Mouse (Mus musculus) lung, postnatal 10 days (tissue): ENCODE data around the gene Amfr.
A peak's percentile ranks its signal among the peaks of the same experiment; 100 is the strongest.

Source experiments
- DNase-seq: peaks from one replicate; pipeline ENCODE4 v3.0.0; 2021

The Amfr gene

DNA sequence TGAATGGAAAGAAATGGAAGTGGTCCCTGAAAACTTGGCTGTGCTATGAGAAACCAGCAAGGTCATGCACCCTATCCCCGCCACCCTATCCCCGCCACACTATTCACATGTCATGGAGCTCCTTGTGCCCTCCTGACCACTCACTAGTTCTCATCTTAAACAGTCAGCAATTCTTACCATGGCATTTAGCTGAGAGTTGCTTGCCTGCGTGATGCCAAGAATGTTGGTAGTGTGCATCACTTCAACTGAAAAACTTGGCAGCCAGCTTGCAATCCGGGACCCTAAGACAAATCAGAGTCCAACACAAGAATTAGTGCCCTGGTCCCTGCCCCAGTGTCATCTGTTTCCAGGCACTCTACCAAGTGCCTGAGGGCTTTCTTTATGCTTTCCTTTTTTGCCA, 32.5 kb downstream of the Amfr start:
- no peak for DNase-seq

- no peak for DNase-seq
Measured at GRCm38 (mm10) chr8:93976446-93977211, 36.0 kb downstream of the Amfr start.

GRCm38 (mm10) chr8:93975358-93975757, 37.3 kb downstream of the Amfr start:
- DNase-seq = no peak

DNA sequence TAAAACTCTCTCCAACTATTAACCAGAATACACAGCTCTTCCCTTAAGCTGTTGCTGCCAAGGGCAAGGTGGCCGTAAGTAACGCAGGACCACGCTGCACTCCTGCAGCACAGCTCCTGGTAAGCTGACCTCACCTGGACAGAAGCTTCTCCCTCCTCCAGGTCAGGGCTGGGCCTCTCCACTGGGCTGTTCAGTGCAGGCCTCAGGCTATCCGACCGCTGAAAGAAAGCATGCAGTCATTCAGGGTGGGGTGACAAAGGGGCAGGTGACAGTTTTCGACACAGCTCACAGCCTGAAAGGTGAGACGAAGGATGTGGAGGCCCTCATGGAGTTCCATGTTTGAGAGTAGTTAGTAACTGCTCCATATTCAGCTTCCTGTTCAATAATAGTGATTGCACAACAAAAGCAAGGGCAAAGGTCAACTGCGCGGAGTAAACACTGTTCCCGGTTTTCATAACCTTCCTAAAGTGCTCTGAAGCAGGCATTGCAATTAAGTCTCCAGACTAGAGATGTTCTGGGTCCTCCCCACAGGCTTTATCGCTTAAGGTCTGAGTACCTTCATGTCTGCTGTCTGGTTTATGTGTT, 37.9 kb downstream of the Amfr start:
- DNase-seq = peak; percentile 37

GRCm38 (mm10) chr8:93973831-93974375, 38.7 kb downstream of the Amfr start:
- no peak for DNase-seq

DNA sequence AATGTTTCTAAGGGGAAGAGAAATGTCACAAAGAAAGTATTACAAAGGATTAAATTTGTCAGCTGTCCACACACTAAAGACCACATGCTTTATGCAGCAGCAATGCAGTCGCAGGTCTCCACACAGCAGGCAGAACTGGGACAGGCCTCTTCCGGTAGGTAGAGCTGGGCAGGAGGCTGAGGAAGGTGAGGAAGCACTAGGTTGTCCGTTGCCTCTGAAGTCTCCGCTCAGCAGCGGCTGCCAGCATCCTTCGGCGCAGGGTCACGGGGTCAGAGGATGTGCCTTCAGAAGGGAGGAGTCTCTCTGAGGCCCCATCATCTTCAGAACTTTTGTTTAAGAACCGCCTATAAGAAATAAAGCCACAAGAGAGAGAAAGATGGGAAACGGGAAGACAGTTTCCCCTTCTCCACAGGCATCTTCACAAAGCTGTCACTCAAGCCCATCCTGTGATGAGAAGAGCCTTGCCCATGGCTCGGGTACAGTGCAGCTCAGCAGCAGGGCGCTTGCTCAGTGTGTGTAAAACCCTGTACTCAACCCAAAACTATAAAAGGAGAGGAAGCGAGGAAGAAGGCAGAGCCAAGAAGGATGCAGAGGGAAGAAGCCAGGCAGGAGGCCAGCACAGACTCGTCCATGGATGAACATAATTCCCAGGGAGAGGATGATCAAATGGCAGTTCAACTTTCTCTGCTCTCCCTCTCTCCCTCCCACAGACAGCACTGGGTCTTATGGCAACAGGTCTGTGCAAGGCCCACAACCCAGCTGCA, 39.5 kb downstream of the Amfr start:
- DNase-seq = no peak

GRCm38 (mm10) chr8:93972211-93972610, 40.4 kb downstream of the Amfr start:
- DNase-seq = no peak

- no peak for DNase-seq
Measured at GRCm38 (mm10) chr8:93971451-93971850, 41.2 kb downstream of the Amfr start.

GRCm38 (mm10) chr8:93969626-93970340, 42.9 kb downstream of the Amfr start:
- no peak for DNase-seq

DNA sequence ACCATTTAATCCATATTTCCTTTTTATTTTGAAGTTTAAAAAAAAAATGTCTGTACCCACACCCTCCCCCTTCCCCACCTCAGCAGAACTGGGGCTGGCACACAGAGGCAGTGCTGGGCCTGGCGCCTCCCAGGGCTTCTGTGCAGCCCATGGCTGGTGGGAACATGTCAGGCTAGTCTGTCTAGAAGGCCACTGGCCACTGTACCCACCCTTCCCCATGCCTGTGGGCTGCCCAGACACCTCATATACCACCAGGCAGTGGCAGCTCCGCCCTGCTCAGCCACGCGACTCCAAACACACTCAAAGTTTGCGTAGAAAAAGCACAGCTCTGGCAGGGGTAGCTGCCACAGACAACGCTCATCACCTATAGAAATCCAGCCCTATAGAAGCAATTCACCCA, 44.3 kb downstream of the Amfr start:
- DNase-seq = no peak

- no peak for DNase-seq
Measured at GRCm38 (mm10) chr8:93960909-93961308, 51.7 kb downstream of the Amfr start.

DNA sequence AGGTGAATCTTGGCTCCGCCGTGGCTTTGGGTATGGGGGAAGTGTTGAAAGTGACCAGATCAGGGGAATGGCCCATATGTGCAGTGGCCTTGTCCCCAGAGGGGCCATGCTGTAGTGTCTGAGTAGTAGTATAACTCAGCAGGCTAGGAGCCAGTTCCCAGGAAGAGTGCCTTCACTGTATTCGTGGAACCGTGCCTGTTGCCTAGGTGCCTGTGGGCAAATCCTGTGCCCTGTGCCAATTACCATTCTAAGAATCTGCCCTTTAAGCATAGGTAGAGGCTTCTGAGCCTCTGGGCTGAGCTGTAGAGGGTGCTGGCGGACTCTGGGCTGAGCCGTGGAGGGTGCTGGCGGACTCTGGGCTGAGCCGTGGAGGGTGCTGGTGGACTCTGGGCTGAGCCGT, 54.2 kb downstream of the Amfr start:
- no peak for DNase-seq

GRCm38 (mm10) chr8:93952511-93952910, 60.1 kb downstream of the Amfr start:
- DNase-seq = no peak

DNA sequence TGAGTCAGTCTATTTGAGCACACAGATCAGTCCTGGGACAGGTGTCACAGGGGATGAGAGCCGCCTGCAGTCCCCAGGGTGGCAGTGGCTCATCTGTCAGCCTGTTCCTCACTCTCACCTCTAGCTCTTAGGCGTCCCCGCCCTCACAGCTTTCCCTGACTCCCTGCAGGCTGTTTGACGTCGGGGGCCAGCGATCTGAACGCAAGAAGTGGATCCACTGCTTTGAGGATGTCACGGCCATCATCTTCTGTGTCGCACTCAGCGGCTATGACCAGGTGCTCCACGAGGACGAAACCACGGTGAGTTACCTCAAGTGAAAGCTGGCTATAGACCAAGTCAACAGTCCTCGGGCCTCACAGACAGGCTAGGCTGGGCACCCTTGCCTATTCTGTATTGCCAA, 62.5 kb downstream of the Amfr start:
- DNase-seq = no peak

- no peak for DNase-seq
Measured at GRCm38 (mm10) chr8:93946397-93946796, 66.2 kb downstream of the Amfr start.

DNA sequence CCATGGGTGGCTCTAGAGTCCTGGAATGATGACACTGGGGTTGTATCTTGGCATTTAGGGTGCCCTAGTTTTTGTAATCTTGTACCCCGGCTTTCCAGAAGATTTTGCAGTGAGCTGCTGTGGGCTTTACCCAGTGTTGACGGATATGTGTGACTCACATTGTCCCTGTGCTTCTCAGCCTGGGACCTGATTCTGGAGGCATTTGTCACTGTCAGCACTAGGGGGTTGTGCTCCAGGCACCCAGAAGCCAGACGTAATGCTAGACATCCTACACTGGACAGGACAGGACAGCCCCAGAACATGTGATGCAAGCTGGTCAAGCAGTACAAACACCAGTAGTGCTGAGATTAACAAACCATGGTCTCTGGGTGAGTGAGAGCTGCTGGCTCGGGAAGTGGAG, 66.9 kb downstream of the Amfr start:
- no peak for DNase-seq

- DNase-seq = no peak
Measured at GRCm38 (mm10) chr8:93941636-93942054, 71.0 kb downstream of the Amfr start.

DNA sequence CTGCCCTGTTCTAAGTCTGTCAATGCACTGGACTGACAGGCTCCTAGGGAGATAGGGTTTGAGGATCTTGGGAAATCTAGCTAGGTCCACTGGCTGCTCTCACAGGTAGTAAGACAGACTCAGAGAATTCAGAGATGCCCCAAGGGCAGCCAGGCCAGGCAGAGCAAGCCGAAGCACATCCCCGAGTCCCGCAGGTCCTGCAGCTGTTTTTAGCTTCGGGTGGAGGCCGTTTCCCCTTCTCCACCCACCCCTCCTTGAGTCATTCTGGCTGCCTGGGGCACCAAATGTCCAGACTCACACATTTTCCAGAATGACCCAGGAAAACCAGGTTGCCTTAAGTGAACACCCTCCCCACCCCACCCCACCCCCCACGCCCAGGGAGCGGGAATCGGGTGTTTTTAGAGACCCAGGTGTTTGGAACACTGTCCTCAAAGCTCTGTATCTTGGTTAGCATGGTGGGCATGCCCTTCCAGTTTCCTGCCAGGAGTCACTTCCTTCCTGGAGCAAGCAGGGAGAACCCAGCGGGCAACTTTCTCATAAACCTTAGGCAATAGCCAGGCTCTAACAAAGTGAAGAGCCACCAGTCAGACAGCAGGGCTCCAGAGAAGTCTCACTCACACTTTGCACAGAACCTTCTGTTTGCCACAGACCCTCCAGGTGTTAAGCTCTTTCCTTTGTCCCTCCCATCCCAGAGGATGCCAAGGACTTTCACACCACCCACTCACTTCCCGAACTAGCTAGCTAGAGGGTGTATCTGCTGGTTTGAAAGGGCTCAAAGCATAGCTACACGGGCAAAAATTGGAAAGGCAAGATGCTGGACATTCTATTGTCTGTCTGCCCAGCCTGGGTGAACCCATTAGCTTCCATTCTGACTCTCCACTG, 71.9 kb downstream of the Amfr start:
- DNase-seq = peak; percentile 26

DNA sequence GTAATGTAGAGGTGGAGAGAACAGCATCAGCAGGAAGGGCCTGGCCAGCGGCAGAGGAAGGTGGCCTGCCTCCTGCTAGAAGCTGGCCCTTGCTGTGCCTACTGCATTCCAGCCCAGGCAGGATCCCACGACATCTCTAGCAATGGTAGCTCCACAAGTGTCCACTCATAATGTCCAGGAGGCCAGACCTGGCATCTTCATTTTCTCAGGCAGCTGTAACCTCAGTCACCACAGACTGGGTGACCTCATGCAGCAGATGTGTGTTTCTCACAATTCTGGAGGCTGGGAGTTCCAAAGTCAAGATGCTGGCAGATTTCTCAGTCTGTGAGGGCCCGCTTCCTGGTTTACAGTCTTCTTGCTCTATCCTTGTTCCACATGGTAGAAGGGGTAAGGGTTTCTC, 74.4 kb downstream of the Amfr start:
- no peak for DNase-seq

GRCm38 (mm10) chr8:93933288-93933687, 79.4 kb downstream of the Amfr start:
- no peak for DNase-seq

GRCm38 (mm10) chr8:93932873-93933272, 79.8 kb downstream of the Amfr start:
- peak; percentile 89 for DNase-seq

DNA sequence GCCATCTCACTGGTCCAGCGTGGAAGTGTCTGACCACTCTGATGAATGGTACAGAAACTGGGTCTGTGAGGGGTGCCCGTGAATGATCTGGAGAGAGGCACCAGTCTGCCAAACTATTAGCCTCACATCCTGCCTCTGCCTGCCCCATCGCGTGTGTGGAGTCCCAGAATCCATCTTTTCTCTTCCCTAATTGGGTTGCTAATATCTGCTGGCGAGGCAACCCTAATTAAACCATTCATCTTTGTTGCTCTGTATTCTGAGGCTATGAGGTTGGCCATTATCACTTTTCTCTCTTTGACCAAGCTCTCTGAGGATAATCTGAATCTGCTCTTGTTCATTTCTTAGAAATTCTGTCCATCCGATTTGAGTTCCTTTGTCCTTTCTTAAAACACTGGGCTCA, 81.3 kb downstream of the Amfr start:
- DNase-seq = no peak
